Mouse (Mus musculus): ENCODE data around the gene Whrn. TPM values are rescaled to one million over a fixed set of nuclear protein-coding genes. Genes with fewer than 3 reads are reported as not detected.
A peak's percentile ranks its signal among the peaks of the same experiment; 100 is the strongest.

The Whrn gene
- total RNA-seq, 2 experiments from 2014 or later, result 5.1 to 8.9 TPM

DNA sequence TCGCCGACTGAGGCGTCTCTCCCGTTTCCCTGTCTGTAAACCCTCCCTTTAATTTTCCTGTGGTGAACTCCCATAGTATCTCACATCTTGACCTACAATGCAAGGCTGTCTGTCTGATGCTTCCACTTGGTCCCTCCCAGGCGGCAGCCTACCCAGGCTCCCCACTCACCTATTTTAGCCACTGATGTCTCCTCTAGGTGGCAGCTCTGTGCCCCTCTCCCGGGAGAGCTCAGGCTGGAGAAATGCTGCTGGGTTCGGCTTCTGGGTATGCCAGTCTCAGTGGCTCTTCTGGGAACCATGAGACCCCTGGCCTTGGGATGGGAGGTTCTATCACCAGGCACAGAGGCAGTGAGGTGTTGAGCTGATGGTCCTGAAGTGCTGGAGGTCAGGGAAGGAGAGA, 118.3 kb downstream of the Whrn start:
- DNase-seq, result no peak

DNA sequence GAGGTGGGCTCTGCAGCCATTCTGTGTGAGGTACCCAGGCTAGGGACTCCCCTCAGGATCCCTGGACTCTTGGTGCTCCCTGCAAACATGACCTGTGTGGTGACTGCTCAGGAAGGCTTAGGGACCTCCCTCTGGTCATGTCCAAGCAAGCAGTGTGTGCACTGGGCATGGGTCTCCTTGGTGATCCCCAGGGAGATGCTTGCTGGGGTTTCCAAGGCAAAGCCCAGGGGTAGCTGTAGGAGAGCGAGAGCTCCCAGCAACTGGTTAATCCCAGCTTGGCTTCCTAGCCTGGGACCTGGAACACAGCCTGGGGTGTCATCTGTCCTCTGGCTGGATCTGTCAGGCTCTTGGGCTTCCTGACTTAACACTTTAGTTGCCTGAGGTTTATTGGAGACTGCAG, 120.4 kb downstream of the Whrn start:
- DNase-seq, result peak; percentile 66

DNA sequence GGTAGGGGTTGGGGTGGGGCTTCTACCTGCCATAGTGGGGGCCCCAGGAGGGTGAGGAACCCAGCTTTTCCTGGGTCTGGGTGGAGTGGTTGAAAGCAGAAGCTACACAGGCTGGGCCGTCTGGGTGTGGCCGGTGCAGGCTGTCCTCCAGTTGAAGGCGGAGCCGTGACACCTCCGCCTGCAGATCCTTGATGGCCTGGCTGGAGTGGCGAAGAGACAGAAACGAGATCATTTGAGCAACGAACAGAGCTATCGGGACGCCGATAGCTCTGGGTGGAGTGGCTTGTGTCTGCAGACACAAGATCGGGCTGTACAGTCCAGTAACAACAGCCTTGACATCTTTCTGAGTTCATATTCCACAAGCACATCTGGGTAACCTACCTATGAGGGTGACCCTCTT, 121.5 kb downstream of the Whrn start:
- DNase-seq, result no peak

DNA sequence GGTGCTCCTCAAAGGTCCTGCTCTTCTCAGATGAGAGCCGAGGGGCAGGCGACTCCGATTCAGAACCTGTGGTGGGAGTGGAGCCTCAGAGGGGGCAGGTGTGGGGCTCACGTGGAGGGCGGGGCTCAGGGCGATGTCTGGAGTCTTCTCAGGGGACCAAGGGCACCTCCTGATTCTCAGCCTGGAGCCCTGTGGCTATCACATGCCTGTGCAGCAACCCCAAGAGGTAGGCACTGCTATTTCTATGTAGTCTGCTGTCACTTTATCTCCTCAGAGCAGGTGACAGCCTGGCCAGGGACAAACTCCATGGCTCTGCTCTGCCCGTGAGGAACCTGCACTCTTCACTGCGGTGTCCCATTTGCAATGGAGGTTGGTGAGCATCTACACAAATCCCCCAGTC, 122.4 kb downstream of the Whrn start:
- DNase-seq, result no peak

DNA sequence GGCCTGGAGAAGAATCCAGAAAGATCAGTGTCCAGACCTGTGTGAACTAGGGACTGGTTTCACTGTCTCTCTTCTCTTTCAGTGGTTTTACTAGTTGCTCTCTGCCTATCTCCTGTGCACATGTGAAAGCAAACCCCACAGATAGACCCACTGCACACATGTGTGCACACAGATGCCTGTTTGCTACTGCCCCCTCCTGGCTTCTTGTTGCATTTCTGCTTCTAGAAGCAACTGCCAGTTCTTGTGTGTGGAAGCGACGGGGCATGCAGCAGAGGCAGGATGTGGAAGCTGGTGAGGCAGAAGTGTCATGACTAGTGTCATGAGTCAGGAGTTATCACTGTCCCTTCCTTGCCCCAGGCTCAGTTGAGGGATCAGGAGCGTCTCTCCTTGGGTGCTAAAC, 123.9 kb downstream of the Whrn start:
- peak; percentile 47 for DNase-seq

DNA sequence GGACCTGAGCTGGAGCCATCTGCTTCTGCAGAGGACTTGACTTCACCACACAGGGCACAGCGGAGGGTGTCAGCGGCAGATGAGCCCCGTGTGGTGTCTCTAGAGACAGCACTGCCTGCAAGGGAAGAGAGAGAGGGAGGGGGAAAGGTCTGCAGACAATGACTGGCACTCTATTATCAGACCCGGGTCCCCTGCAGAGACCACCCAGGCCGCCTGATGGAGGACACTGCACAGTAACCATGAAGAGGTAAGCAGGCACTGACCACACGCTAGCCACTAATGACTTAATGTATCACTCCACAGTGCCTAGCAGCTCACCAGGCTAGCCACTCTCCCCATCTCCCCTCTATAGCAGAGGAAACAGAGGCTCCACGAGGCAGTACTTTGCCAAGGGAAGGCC, 124.9 kb downstream of the Whrn start:
- DNase-seq, result no peak

DNA sequence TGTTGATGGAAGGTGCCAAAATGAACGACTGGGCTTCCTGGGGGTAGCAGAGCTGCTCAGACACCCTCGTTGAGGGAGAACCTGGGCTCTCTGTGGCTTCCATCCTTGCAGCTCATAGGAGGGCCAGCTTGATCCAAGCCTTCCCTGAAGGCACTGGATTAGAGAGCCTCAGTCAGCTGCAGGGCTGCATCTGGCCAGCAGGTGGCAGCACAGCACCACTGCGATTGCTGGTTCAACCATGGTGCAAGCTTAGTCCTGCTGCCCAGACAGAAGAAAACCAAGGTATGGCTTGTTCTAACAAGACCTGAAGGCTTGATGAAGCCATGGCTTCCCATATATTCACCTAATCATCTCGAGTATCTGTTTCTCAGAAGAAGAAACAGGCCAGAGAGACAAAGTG, 127.2 kb downstream of the Whrn start:
- DNase-seq, result peak; percentile 94

Other genes starting within 250 kb of the Whrn start
- not detected for gene Orm1, start 151.4 kb downstream of the Whrn start, total RNA-seq (2021)
- gene Orm3, start 139.8 kb downstream of the Whrn start, total RNA-seq (2021), result not detected
- gene Orm2, start 133.5 kb downstream of the Whrn start, total RNA-seq (2021), result not detected
- 1 to 10 TPM; 4.8 to 5.3 TPM for gene Akna, start 92.6 kb downstream of the Whrn start, total RNA-seq (2021)
- 100 to 1,000 TPM; 158 to 159 TPM for gene Atp6v1g1, start 48.8 kb upstream of the Whrn start, total RNA-seq (2021)
- 1 to 10 TPM; 4.3 to 4.9 TPM for gene Tmem268, start 62.8 kb upstream of the Whrn start, total RNA-seq (2021)
- not detected for gene Gm11213, start 109.3 kb upstream of the Whrn start, total RNA-seq (2021)
- not detected for gene Tex48, start 126.4 kb upstream of the Whrn start, total RNA-seq (2021)
- gene Gm11214, start 167.4 kb upstream of the Whrn start, total RNA-seq (2021), result not detected
- gene Tnfsf15, start 249.1 kb upstream of the Whrn start, total RNA-seq (2021), result under 1 TPM in 1 of 2 experiments, not detected in 1; 0.07 TPM

Measured in heart, postnatal 4 days (tissue).